Mouse (Mus musculus) lung, postnatal 0 days (tissue): ENCODE results near the gene Lsg1.

Experiments used
- CTCF ChIP-seq: IDR thresholded peaks from 2 replicates; pipeline ENCODE4 v1.5.1; 2016; ENCODE audit warnings: antibody characterized with exemption, mild to moderate bottlenecking
- EP300 ChIP-seq: IDR thresholded peaks from 2 replicates; pipeline ENCODE4 v1.6.1; 2016; ENCODE audit warnings: antibody characterized with exemption, mild to moderate bottlenecking, control low read depth

- TF ChIP-seq CTCF, result no peak
- TF ChIP-seq EP300, result no peak
Measured at GRCm38 (mm10) chr16:30580765-30581164, 6.6 kb downstream of the Lsg1 start.
